Mouse (Mus musculus) ES-Bruce4 (cell line): ENCODE data around the gene Cyp26b1. TPM values are rescaled to one million over a fixed set of nuclear protein-coding genes. Genes with fewer than 3 reads are reported as not detected.
A peak's percentile ranks its signal among the peaks of the same experiment; 100 is the strongest.

ENCODE experiments used
- H3K27ac ChIP-seq: 2 replicates; pipeline ENCODE4 v1.5.1; 2012; ENCODE audit warnings: low read length, inconsistent platforms; ENCODE audit not compliant: insufficient read depth
- H3K27me3 ChIP-seq: 2 replicates; pipeline ENCODE4 v1.6.1; 2012; ENCODE audit warnings: mild to moderate bottlenecking, low read length, inconsistent platforms; ENCODE audit not compliant: control insufficient read depth, poor library complexity, insufficient read depth, severe bottlenecking
- H3K36me3 ChIP-seq: 2 replicates; pipeline ENCODE4 v1.6.1; 2012; ENCODE audit warnings: inconsistent platforms, mild to moderate bottlenecking, low read length, moderate library complexity; ENCODE audit not compliant: control insufficient read depth, poor library complexity, insufficient read depth, severe bottlenecking
- H3K4me1 ChIP-seq: one replicate; pipeline ENCODE4 v1.8.1; 2011; ENCODE audit warnings: low read length; ENCODE audit not compliant: control insufficient read depth, insufficient read depth
- H3K4me3 ChIP-seq: 2 replicates; pipeline ENCODE4 v1.5.1; 2011; ENCODE audit warnings: low read depth, mild to moderate bottlenecking, low read length
- H3K9ac ChIP-seq: 2 replicates; pipeline ENCODE4 v1.6.1; 2012; ENCODE audit warnings: low read depth, mild to moderate bottlenecking, inconsistent platforms; ENCODE audit not compliant: poor library complexity, severe bottlenecking
- H3K9me3 ChIP-seq: replicated peaks from 2 replicates; pipeline ENCODE4 v1.6.1; 2012; ENCODE audit warnings: mild to moderate bottlenecking, low read length, inconsistent platforms; ENCODE audit not compliant: control insufficient read depth, poor library complexity, insufficient read depth, severe bottlenecking
- CTCF ChIP-seq: IDR thresholded peaks from one replicate; pipeline ENCODE4 v1.8.1; 2011; ENCODE audit warnings: low read depth, low read length
- EP300 ChIP-seq: IDR thresholded peaks from 2 replicates; pipeline ENCODE4 v1.6.1; 2011; ENCODE audit warnings: low read depth, low read length; ENCODE audit not compliant: insufficient read depth
- POLR2A ChIP-seq: IDR thresholded peaks from one replicate; pipeline ENCODE4 v1.8.1; 2011; ENCODE audit warnings: low read length; ENCODE audit not compliant: insufficient read depth
- polyA plus RNA-seq: library from polyadenylated mRNA; stranded (reverse); fragments of >200 nt; gene quantifications from 2 replicates; pipeline ENCODE4 v1.2.4, GENCODE M21; 2011; ENCODE audit warnings: low read depth; ENCODE audit not compliant: missing spikeins, insufficient read depth, insufficient read length

Gene Cyp26b1
- polyA plus RNA-seq, 1 experiment = 0.46 TPM

DNA sequence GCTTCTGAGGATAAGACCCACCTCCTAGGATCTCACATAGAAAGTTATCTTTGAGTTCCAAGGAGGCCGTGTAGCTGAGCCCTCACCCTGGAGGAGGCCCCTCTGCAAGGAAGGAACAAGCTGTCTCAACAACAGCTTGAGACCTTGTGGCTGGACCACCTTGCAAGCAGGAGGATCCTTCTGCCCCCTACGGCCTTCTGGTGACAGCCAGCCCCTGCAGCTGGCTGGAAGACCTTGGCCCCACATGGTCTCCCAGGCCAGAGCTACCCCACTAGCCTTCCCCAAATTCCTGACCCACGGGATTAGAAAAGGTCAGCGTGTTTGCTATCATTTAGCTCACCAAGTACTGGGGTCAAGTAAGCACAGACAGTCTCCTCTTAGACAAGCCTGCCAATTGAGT is 30.8 kb downstream of the Cyp26b1 start:
- Histone ChIP-seq H3K27ac (no peak overlapping the region), H3K4me3 (no peak overlapping the region)

DNA sequence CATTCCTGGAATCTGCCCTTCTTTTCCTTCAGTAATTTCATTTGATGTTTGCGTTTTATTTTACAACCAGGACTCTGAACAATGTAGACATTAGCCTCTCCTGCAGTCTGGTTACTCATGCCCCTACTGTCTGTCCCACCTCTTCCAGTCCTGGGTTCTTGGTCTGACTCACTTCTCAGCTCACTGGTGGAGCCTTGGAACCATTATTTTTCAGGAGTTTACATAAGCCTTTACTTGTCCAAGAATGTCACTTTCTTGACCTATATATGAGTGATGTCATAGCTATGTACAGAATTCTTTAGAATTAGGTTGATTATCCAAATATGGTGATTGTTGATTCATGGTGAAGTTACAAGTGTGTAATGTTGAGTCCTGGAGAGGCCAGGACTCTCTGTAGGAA is 32.5 kb downstream of the Cyp26b1 start:
- Histone ChIP-seq H3K9me3 (no peaks in the 10 kb centered on the region), H3K27me3 (no peaks in the 10 kb centered on the region)
- TF ChIP-seq EP300 (no peak), CTCF (no peak), POLR2A (no peak)

More for the DNA sequence above, 30.8 kb downstream of the Cyp26b1 start:
- Histone ChIP-seq H3K27me3 (no peaks in the 10 kb centered on the region), H3K9me3 (no peaks in the 10 kb centered on the region), H3K4me1 (peaks cover 3% of the 10 kb centered on the region), H3K36me3 (no peaks in the 10 kb centered on the region), H3K9ac (no peak overlapping the region)
- TF ChIP-seq EP300 = no peak
- no peak for TF ChIP-seq POLR2A
- no peak for TF ChIP-seq CTCF

DNA sequence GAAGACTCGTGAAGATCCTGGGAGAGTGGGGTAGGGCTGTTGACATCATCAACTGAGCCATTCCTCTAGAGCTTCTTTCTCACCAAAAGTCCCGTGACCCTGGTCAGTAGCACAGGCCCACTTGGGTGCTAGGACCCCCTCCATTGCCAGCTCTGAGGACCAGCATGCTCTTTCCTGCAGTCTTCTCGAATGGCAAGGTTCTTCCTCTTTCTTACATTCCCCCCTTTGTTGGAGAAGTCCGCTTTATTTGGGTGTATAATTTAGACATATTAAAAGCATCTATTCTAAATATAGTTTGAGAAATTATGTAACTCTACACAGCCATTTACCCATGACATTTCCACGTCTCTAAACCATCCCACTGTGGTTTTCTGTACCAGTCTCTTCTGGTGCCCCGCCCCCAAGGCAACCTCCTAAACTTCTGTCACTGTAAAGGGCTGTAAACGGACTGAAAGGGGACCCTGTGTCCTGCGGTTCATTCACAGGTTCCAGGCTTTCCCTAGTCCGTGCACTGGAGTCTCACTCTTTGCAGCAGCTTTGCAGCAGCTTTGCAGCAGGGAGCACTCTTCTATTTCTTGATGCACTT is 43.8 kb downstream of the Cyp26b1 start:
- TF ChIP-seq CTCF (no peak), POLR2A (no peak), EP300 (no peak)
- H3K36me3 ChIP-seq = no peaks in the 10 kb centered on the region
- H3K9me3 ChIP-seq = no peaks in the 10 kb centered on the region

More for the DNA sequence above, 32.5 kb downstream of the Cyp26b1 start:
- H3K4me1 ChIP-seq = peaks cover 3% of the 10 kb centered on the region
- H3K4me3 ChIP-seq = no peak overlapping the region
- H3K36me3 ChIP-seq = no peaks in the 10 kb centered on the region
- H3K27ac ChIP-seq = no peak overlapping the region
- no peak overlapping the region for H3K9ac ChIP-seq

DNA sequence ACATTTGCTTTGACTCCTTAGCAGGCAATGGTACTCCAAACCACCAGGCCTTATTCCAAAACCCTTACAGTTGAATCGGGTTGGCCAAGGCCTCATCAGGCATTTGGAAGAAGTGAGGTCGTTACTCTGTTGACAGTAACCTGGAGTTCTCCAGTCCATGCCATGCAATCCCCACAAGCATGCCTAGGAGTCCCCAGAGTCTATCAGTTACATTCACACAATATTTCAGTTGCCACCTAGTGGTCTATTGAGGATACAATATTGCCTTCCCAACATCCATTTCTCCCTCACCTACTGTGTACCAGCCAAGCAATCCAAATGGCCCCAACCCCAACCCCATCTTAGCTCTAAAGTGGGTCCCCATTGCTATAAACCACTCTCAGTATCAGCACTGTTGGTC is 48.3 kb downstream of the Cyp26b1 start:
- Histone ChIP-seq H3K27ac (no peak overlapping the region), H3K27me3 (no peaks in the 10 kb centered on the region), H3K9ac (no peak overlapping the region), H3K36me3 (no peaks in the 10 kb centered on the region), H3K4me3 (no peak overlapping the region), H3K4me1 (peaks cover 4% of the 10 kb centered on the region), H3K9me3 (no peaks in the 10 kb centered on the region)
- TF ChIP-seq POLR2A (no peak), CTCF (no peak), EP300 (no peak)

More for the DNA sequence above, 43.8 kb downstream of the Cyp26b1 start:
- Histone ChIP-seq H3K9ac (no peak overlapping the region), H3K27me3 (no peaks in the 10 kb centered on the region), H3K27ac (no peak overlapping the region), H3K4me1 (no peaks in the 10 kb centered on the region), H3K4me3 (no peak overlapping the region)

DNA sequence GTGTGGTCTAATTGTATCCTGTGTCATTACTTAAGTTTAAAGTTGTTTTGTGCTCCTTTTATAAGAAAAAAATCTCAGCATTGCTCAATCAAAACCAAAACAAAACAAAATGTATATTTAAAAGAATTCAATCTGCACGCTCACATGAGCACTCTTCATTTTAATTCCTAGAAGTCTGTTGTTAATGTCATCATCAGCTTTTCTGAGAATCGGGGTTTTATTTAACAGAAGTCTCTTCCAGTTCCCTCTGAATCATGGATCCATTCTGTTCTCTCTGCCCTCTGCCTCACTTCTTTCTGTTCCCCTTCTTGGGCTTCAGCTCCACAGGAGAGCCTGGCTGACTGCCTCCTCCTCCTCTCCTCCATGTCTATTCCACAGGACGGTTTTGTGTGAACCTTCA is 49.3 kb downstream of the Cyp26b1 start:
- no peak overlapping the region for H3K4me3 ChIP-seq
- peaks cover 4% of the 10 kb centered on the region for H3K4me1 ChIP-seq
- no peaks in the 10 kb centered on the region for H3K36me3 ChIP-seq
- H3K27me3 ChIP-seq = no peaks in the 10 kb centered on the region
- H3K9me3 ChIP-seq = no peaks in the 10 kb centered on the region
- TF ChIP-seq POLR2A = no peak
- TF ChIP-seq EP300 = no peak
- no peak for TF ChIP-seq CTCF
- H3K27ac ChIP-seq = no peak overlapping the region
- H3K9ac ChIP-seq = no peak overlapping the region

DNA sequence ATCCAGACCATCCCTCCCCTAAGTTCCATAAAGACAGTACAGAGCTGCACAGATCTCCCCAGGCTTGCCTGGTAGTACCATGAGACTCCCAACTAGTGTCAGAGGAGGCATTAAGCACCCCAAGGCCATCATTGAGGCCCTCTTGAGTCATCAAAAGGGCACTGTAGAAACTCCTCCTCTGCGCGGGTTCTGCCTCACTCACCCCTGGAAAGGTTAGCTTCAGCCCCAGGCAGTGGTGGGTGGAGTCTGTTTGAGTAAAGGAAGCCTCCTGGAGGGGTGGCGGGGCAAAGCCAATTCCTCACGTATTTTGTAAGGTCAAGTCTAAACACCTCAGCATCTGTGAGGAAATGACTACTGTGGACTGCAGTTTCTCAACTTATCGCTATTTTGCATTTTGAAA is 50.2 kb downstream of the Cyp26b1 start:
- Histone ChIP-seq H3K36me3 (no peaks in the 10 kb centered on the region), H3K27ac (no peak overlapping the region), H3K9ac (no peak overlapping the region)

More for the DNA sequence above, 50.2 kb downstream of the Cyp26b1 start:
- Histone ChIP-seq H3K27me3 (no peaks in the 10 kb centered on the region), H3K4me3 (no peak overlapping the region), H3K9me3 (no peaks in the 10 kb centered on the region), H3K4me1 (peaks cover 4% of the 10 kb centered on the region)
- TF ChIP-seq POLR2A (no peak), EP300 (0 out of 2 replicates have a peak, but pooled peaks have one; percentile 52), CTCF (no peak)
